Mouse (Mus musculus) adrenal gland, postnatal 10 days (tissue): ENCODE results near the gene Gna14. TPM values are rescaled to one million over a fixed set of nuclear protein-coding genes. Genes with fewer than 3 reads are reported as not detected.

Experiments
- DNase-seq: peaks from one replicate; pipeline ENCODE4 v3.0.0; 2021; ENCODE audit warnings: mixed read lengths
- total RNA-seq, 2 experiments: library from RNA; stranded (reverse); gene quantifications; 2 replicates each; pipeline ENCODE4 v1.2.3; 2021

Gene Gna14
- total RNA-seq, 2 experiments from 2014 or later, result 17.6 to 29.1 TPM

- no peak for DNase-seq
Observed at GRCm38 (mm10) chr19:16514201-16514600, 78.6 kb downstream of the Gna14 start.

GRCm38 (mm10) chr19:16518569-16518968 lies 83.0 kb downstream of the Gna14 start:
- no peak for DNase-seq

DNA sequence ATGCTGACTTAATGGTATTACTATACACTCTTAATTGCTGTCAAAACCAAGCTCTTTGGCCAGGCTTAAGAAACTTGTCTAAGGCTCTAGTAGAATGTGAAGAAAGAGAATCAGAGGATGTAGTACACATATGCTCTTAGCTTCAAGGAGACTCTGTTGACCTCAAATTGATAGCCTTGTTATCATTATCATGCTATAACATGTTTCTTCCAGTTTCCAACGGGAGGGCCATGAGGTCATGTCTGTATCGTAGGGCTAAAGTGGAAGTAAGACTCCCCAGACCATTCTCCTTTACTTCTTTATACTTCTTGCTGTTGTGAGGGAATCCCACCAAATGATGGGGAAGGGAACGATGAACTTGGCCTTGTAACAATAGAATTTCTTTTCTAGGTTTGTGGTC lies 85.0 kb downstream of the Gna14 start:
- DNase-seq, result no peak

- no peak for DNase-seq
Observed at GRCm38 (mm10) chr19:16526302-16526880, 90.8 kb downstream of the Gna14 start.

DNA sequence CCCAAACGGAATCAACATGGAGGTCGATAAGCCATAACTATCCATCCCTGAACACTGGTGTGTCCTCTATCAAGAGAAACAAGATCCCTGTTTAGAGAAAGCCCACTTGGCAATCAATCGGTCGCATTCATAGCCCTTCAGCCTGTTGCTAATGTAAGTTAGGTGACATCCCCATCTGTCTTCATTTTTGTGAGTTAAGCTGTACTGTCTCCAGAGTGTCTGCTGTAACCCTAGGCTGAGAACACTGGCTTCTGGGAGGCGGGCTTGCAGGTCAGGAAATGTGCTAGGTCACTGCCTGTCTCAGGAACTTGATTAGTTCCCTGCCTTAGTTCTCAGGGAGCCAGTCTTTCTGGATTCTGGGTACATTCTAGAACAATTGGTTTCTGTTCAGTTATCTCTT lies 91.5 kb downstream of the Gna14 start:
- DNase-seq, result no peak

GRCm38 (mm10) chr19:16528225-16528828 lies 92.8 kb downstream of the Gna14 start:
- DNase-seq, result no peak

GRCm38 (mm10) chr19:16529293-16529920 lies 93.8 kb downstream of the Gna14 start:
- DNase-seq, result peak; percentile 70

DNA sequence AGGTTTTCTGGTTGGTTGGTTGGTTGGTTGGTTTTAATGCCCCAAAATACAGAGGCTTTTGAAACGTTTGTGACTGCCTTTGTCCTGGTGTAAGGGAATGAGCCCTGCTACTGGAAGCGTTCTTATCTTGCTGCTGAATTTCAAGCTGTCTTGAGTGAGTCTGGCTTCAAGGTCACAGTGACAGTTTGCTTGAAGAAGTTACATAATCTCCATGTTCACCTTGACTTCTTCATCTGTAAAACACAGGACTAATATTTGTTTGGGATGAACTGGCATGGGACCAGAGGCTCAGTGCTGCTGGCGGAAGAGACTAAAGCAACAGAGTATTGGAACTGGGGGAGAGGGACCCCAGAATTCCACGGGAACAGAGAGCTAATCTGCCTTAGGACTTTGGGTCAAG lies 94.4 kb downstream of the Gna14 start:
- peak; percentile 20 for DNase-seq

- no peak for DNase-seq
Observed at GRCm38 (mm10) chr19:16534311-16534710, 98.7 kb downstream of the Gna14 start.

DNA sequence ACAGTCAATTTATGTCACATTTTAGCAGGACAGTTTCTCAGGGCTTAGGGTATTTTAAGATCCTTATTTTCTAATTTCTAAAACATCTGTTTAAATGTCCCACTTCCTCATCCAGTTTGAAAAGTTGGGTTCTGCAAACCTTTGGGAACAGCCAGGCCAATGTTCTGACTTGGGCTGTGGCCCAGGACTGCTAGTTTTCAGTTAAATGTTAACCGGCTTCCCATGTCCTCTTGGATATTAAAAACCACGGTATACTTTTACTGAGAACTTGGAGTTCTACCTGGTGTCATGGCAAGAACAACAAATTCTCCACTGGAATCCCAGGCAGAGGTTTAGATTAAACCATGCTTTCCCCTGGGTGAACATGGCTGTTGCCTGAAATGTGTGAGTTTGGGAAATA lies 102.9 kb downstream of the Gna14 start:
- DNase-seq, result no peak

DNA sequence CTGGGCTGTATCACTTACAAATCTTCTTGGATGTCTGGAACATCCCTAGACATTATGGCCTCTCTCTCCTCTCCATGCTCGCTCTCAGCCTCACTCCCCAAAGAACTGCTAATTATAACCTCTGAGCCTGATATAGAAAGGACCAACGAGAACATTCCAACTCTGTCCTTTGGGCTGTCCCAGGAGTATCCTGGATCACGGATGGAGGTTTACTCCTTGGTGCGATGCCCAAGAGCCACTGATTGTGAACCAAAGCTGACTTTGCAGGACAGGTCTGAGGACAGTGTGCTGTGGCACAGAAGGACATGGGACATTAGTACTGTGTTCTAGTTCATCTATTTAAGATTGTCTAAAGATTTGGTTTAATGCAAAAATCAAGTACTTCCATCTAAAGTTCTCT lies 108.1 kb downstream of the Gna14 start:
- no peak for DNase-seq

- no peak for DNase-seq
Observed at GRCm38 (mm10) chr19:16556988-16557387, 121.4 kb downstream of the Gna14 start.

GRCm38 (mm10) chr19:16557971-16558370 lies 122.4 kb downstream of the Gna14 start:
- no peak for DNase-seq

DNA sequence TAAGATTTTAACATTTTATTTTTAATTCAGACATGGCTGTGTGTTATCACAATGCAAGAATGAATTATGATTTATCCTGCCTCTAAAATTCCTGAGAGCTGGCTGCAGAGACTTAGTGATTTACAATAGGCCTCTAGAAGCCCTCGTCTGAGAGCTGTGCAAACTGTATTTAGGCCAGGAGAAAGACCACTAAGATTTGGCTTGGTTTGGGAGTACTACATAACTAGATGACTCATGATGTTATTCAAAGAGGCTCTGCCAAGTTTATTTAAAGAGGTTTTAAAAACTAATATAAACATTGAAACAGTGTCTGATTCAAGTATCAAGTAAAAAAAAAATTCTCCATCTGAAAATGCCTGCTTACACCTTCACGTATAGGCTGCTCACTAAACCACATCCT lies 123.0 kb downstream of the Gna14 start:
- no peak for DNase-seq

DNA sequence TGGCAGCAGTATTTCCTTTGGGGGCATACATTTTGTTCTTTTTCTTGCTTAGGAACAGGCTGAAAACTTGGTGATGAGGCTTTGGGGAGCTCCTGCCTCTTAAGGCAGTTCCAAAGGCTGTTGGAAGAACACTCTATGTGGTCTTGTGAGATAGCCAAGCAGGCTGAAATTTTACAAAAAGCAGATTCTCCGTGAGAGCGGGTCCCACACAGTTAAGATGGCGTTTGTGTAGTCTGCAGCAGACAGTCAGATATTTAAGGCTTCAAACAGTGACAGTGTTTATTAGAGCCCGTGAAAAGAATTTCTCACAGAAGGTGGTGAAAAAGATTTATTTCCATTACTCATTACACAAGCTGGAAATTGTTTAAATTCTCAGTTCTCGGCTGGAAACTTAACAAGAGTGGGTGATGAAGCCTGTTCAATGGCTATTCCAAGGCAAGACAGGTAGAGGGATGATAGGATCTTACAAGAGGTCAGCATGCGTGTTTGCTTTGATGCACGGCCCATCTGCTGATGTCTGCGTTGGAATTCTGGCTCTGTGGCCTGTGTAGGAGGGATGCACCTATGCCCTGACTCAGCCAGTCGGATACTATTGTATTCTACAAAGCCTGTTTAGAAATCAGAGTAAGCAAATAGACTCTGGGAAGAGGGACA lies 123.8 kb downstream of the Gna14 start:
- DNase-seq, result no peak

DNA sequence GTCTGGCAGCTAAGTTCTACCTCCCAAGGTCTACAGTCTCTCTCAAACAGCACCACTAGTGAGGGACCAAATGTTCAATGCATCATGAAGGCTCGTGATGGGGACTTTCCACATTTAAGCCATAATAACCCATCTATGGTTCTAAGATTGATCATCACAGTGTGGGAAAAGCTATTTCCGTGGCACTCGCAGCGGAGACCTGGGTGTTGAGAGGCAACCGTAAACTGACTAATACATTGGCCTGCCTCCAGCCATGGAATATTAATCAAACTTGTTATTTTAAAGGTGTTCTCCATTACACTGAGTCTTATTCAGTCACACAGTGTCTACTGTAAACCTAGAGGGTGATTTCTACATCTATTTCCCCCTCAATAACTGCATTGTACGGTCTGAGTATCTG lies 127.1 kb downstream of the Gna14 start:
- no peak for DNase-seq

DNA sequence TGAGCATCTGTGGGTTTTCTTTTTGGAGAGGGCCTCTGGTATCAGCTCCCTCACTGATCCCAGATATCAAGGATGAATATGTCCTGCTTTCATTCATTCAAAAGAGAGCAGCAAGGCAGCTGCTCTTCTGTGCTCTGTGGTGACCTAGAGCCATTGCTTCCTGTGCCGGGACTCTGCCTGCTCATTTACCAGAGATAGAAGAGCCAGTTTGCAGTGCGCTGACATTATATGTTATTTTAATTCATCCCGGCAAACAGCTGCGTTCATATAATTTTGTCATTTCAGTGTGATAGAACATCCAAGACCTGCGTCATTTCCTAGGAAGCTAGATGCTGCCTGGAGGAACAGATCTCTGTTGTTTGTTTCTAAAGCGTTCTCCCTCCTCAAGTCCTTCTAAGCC lies 141.2 kb downstream of the Gna14 start:
- no peak for DNase-seq

DNA sequence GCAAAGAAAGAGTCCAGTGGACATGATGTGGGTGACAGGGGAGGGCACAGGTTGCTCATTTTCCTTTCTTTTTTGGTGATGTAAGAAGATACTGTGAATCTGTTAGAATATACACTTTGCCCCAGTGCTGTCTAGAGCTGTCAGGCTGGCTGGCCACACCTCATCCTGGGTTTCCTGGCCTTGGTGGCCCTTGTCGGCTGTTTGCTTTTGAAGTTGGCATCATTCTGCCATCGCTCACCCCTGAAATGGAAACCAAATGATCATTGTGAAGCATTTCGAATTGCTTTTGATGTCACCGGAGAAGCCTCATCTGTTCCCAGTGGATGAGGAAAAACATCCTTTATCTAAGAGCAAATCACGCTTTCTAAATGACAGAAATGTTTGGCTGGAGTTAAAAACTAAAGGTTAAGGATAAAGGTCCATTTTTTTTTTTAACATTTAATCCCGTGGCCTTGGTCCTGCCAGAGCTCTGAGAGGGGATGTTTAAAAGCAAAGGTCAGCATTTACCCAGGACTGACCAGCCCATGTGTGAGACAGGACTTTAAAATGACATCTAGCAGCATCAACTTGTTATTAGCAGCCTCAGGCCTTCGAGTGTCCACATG lies 144.2 kb downstream of the Gna14 start:
- DNase-seq, result peak; percentile 63

- DNase-seq, result peak; percentile 23
Observed at GRCm38 (mm10) chr19:16580501-16580900, 144.9 kb downstream of the Gna14 start.

DNA sequence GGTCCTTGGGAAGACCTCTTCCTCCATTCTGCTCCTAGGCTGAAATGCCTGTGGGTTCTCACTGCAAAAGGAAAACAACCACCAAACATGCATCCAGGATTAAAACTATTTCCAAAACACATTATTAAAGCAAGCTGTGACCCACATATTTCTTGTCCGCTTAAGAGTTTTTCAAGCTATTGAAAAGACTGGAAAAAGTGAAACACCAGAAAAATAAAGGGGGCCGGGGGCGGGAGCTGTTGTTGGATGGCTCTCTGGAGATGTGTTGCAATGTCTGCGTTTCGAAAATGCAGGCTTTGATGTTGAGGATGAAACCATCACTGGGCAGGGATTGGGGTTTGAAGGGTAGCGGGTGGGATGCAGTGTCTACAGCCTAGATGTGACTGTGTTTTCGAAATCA lies 149.0 kb downstream of the Gna14 start:
- no peak for DNase-seq

- DNase-seq, result no peak
Observed at GRCm38 (mm10) chr19:16585379-16585778, 149.8 kb downstream of the Gna14 start.

GRCm38 (mm10) chr19:16593256-16593974 lies 157.9 kb downstream of the Gna14 start:
- peak; percentile 74 for DNase-seq

DNA sequence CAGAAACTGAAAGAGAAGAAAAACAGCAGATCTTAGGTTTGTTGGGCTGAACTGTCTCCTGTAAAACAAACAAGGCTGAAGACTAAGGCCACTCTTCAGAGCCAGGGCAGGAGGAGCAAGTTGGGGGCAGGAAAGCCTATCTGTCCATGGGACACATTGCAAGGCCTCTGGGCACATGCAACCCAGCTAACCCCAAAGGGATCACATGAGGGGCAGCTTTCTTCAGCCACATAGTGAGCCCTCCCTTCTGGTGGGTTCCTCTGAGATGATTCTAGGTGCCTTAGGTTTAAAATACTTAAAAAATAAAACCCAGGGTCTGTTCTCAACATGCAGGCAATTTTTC lies 158.4 kb downstream of the Gna14 start:
- DNase-seq, result no peak
